Mouse (Mus musculus) G1E (cell line): ENCODE data around the gene Pax7. TPM values are rescaled to one million over a fixed set of nuclear protein-coding genes. Genes with fewer than 3 reads are reported as not detected.

Experiments
- ATAC-seq: 2 replicates; pipeline ENCODE4 v1.8.0; 2016; ENCODE audit warnings: mild to moderate bottlenecking; ENCODE audit not compliant: insufficient number of reproducible peaks, poor library complexity, low FRiP score, severe bottlenecking; ENCODE audit errors: extremely low read depth
- DNase-seq: peaks from one replicate; pipeline ENCODE4 v3.0.0; 2012; ENCODE audit warnings: low spot score
- H3K27me3 ChIP-seq: 2 replicates; pipeline ENCODE4 v1.6.1; 2012; ENCODE audit warnings: mild to moderate bottlenecking, low read length, inconsistent platforms; ENCODE audit not compliant: insufficient read depth
- H3K36me3 ChIP-seq: replicated peaks from 2 replicates; pipeline ENCODE3; 2012; ENCODE audit warnings: mild to moderate bottlenecking, inconsistent platforms
- H3K4me1 ChIP-seq: 2 replicates; pipeline ENCODE4 v1.6.1; 2012; ENCODE audit warnings: low read depth, low read length, inconsistent platforms, mixed read lengths; ENCODE audit not compliant: insufficient read depth
- H3K4me3 ChIP-seq: 2 replicates; pipeline ENCODE4 v1.5.1; 2012; ENCODE audit warnings: low read depth, mild to moderate bottlenecking, inconsistent platforms, low read length, moderate library complexity, mixed read lengths
- H3K9me3 ChIP-seq: replicated peaks from 2 replicates; pipeline ENCODE4 v1.6.1; 2012; ENCODE audit warnings: inconsistent platforms
- CTCF ChIP-seq: IDR thresholded peaks from 2 replicates; pipeline ENCODE4 v1.5.1; 2012; ENCODE audit warnings: low read depth, low read length, inconsistent platforms, mixed read lengths
- GATA1 ChIP-seq: IDR thresholded peaks from 2 replicates; pipeline ENCODE4 v1.6.1; 2012; ENCODE audit warnings: borderline replicate concordance, low read length, inconsistent platforms, mixed read lengths
- GATA2 ChIP-seq: IDR thresholded peaks from 2 replicates; pipeline ENCODE4 v1.6.1; 2012; ENCODE audit warnings: low read depth, low read length, inconsistent platforms, borderline replicate concordance
- POLR2AphosphoS5 ChIP-seq: IDR thresholded peaks from 2 replicates; pipeline ENCODE4 v1.6.1; 2012; ENCODE audit warnings: low read depth, low read length, inconsistent platforms; ENCODE audit not compliant: insufficient replicate concordance
- TAL1 ChIP-seq: conservative IDR thresholded peaks from 2 replicates; pipeline ENCODE4 v1.6.1; 2012; ENCODE audit warnings: low read depth, low read length, inconsistent platforms, mixed read lengths
- polyA plus RNA-seq: library from polyadenylated mRNA; stranded (reverse); fragments of >175 nt; gene quantifications from 2 replicates; pipeline ENCODE4 v1.2.3, GENCODE M21; 2012
- total RNA-seq, 2 experiments: library from RNA; stranded (forward) in 1 of 2; stranded (reverse) in 1 of 2; fragments of 200-1000 nt in 1 of 2; fragments of >200 nt in 1 of 2; fragmentation: Nextera tagmentation in 1 of 2; gene quantifications; 2 replicates each; pipeline ENCODE4 v1.2.3; 2014 to 2017

Gene Pax7
- total and polyA plus RNA-seq, 3 experiments: 0.11 TPM; not detected in 2

GRCm38 (mm10) chr4:139863218-139863617, 29.9 kb upstream of the Pax7 start:
- TF ChIP-seq GATA2 (no peak), GATA1 (no peak), POLR2AphosphoS5 (no peak), CTCF (no peak), TAL1 (no peak)
- H3K27me3 ChIP-seq: no peaks in the 10 kb centered on the region
- no peaks in the 10 kb centered on the region for H3K4me1 ChIP-seq
- no peak for DNase-seq
- no peak overlapping the region for H3K4me3 ChIP-seq
- H3K36me3 ChIP-seq: no peaks in the 10 kb centered on the region
- H3K9me3 ChIP-seq: peaks cover 73% of the 10 kb centered on the region
- ATAC-seq: no peak

- peaks cover 74% of the 10 kb centered on the region for H3K9me3 ChIP-seq
- no peak for ATAC-seq
- no peaks in the 10 kb centered on the region for H3K4me1 ChIP-seq
- H3K27me3 ChIP-seq: no peaks in the 10 kb centered on the region
- DNase-seq: no peak
- no peak for TF ChIP-seq TAL1
- no peaks in the 10 kb centered on the region for H3K36me3 ChIP-seq
- no peak overlapping the region; the same call in 1 of the 2 replicates for H3K4me3 ChIP-seq
Observed at GRCm38 (mm10) chr4:139858635-139859176, 25.4 kb upstream of the Pax7 start.

- H3K36me3 ChIP-seq: no peaks in the 10 kb centered on the region
- TF ChIP-seq GATA2 (no peak), TAL1 (no peak)
- no peaks in the 10 kb centered on the region for H3K27me3 ChIP-seq
- no peak for DNase-seq
- no peaks in the 10 kb centered on the region for H3K4me1 ChIP-seq
- no peak overlapping the region for H3K4me3 ChIP-seq
- H3K9me3 ChIP-seq: peaks cover 83% of the 10 kb centered on the region
- ATAC-seq: no peak
Observed at GRCm38 (mm10) chr4:139852219-139853035, 19.1 kb upstream of the Pax7 start.

GRCm38 (mm10) chr4:139851387-139851786, 18.1 kb upstream of the Pax7 start:
- Histone ChIP-seq H3K4me3 (no peak overlapping the region), H3K36me3 (no peaks in the 10 kb centered on the region), H3K27me3 (no peaks in the 10 kb centered on the region), H3K9me3 (peaks cover 83% of the 10 kb centered on the region), H3K4me1 (no peaks in the 10 kb centered on the region)
- no peak for DNase-seq
- TF ChIP-seq POLR2AphosphoS5 (no peak), TAL1 (no peak), GATA1 (no peak), CTCF (no peak), GATA2 (no peak)
- ATAC-seq: no peak

GRCm38 (mm10) chr4:139850547-139851170, 17.3 kb upstream of the Pax7 start:
- Histone ChIP-seq H3K27me3 (no peaks in the 10 kb centered on the region), H3K4me1 (no peaks in the 10 kb centered on the region), H3K4me3 (no peak overlapping the region), H3K36me3 (no peaks in the 10 kb centered on the region), H3K9me3 (peaks cover 82% of the 10 kb centered on the region)
- DNase-seq (no peak), ATAC-seq (no peak)
- TF ChIP-seq GATA1 (no peak), CTCF (no peak), POLR2AphosphoS5 (no peak), TAL1 (no peak), GATA2 (no peak)

- Histone ChIP-seq H3K4me3 (no peak overlapping the region), H3K4me1 (no peaks in the 10 kb centered on the region), H3K36me3 (no peaks in the 10 kb centered on the region), H3K9me3 (peaks cover 84% of the 10 kb centered on the region), H3K27me3 (no peaks in the 10 kb centered on the region)
- no peak for ATAC-seq
- no peak for DNase-seq
- TF ChIP-seq TAL1 (no peak), GATA1 (no peak), POLR2AphosphoS5 (no peak), GATA2 (no peak), CTCF (no peak)
Observed at GRCm38 (mm10) chr4:139843456-139843855, 10.1 kb upstream of the Pax7 start.
